Mouse (Mus musculus) kidney, postnatal 0 days (tissue): ENCODE data around the gene Oog4. TPM values are rescaled to one million over a fixed set of nuclear protein-coding genes. Genes with fewer than 3 reads are reported as not detected.
A peak's percentile ranks its signal among the peaks of the same experiment; 100 is the strongest.
"Not testable (repeated sequence)": the region's sequence is repeated elsewhere in the genome, so short reads cannot be mapped to it uniquely, and the experiment has no call there.

ENCODE experiments used
- ATAC-seq: fragments of 200-750 bp; cut with Nextera tagmentation; replicated peaks from 2 replicates; pipeline ENCODE4 v1.8.0; 2017; ENCODE audit warnings: low read depth, moderate number of reproducible peaks, moderate TSS enrichment, moderate library complexity; ENCODE audit not compliant: low FRiP score
- DNase-seq: peaks from one replicate; pipeline ENCODE4 v3.0.0-alpha.2; 2016; ENCODE audit warnings: low spot score
- H3K27ac ChIP-seq: fragments of 300-500 bp; sonication (generic); 2 replicates; pipeline ENCODE4 v1.5.1; 2014; ENCODE audit warnings: mild to moderate bottlenecking
- H3K27me3 ChIP-seq: fragments of 300-500 bp; sonication (generic); 2 replicates; pipeline ENCODE4 v1.6.1; 2014; ENCODE audit warnings: low read length, mixed read lengths; ENCODE audit not compliant: insufficient read depth
- H3K36me3 ChIP-seq: fragments of 300-500 bp; sonication (generic); 2 replicates; pipeline ENCODE4 v1.6.1; 2014; ENCODE audit warnings: low read length, mixed read lengths; ENCODE audit not compliant: insufficient read depth
- H3K4me1 ChIP-seq: fragments of 300-500 bp; sonication (generic); replicated peaks from 2 replicates; pipeline ENCODE4 v1.6.1; 2014; ENCODE audit warnings: antibody characterized with exemption, low read length, mixed read lengths; ENCODE audit not compliant: insufficient read depth
- H3K4me2 ChIP-seq: fragments of 300-500 bp; sonication (generic); 2 replicates; pipeline ENCODE4 v1.6.1; 2014; ENCODE audit warnings: mild to moderate bottlenecking, low read length, moderate library complexity, mixed read lengths
- H3K4me3 ChIP-seq: fragments of 300-500 bp; sonication (generic); replicated peaks from 2 replicates; pipeline ENCODE4 v1.5.1; 2014; ENCODE audit warnings: low read depth, low read length
- H3K9ac ChIP-seq: fragments of 300-500 bp; sonication (generic); 2 replicates; pipeline ENCODE4 v1.6.1; 2014; ENCODE audit warnings: low read depth, low read length
- H3K9me3 ChIP-seq: fragments of 300-500 bp; sonication (generic); replicated peaks from 2 replicates; pipeline ENCODE4 v1.6.1; 2016; ENCODE audit warnings: low read length, inconsistent platforms, mixed read lengths
- CTCF ChIP-seq: IDR thresholded peaks from 2 replicates; pipeline ENCODE4 v1.5.1; 2016; ENCODE audit warnings: antibody characterized with exemption, low read depth, mild to moderate bottlenecking, moderate library complexity
- WGBS: fragments of 180-500 bp; shearing (Covaris S2); extraction: QIAGEN DNeasy Blood & Tissue Kit; methylation state at CpG from one replicate; pipeline ENCODE4 v1.1.7; 2014; 5-methylcytosine and 5-hydroxymethylcytosine counted together
- polyA plus RNA-seq: library from polyadenylated mRNA; unstranded; fragments of >200 nt; fragmentation: Nextera tagmentation; extraction: Ambion mirVana; gene quantifications from 2 replicates; pipeline ENCODE4 v1.2.1, GENCODE M21; 2015

The Oog4 gene
- polyA plus RNA-seq: not detected in 2 replicates

- WGBS: 79% methylated on average over 3 of the region's 3 CpGs
- H3K9me3 ChIP-seq: no peaks in the 10 kb centered on the region
- H3K9ac ChIP-seq: no peak within 1 kb of the TSS
- H3K27ac ChIP-seq: no peak within 1 kb of the TSS
- ATAC-seq (no peak), DNase-seq (no peak)
- no peak for TF ChIP-seq CTCF
- H3K4me3 ChIP-seq: no peak within 1 kb of the TSS
- no peaks in the 10 kb centered on the region for H3K4me1 ChIP-seq
- no peaks in the 10 kb centered on the region for H3K27me3 ChIP-seq
- no peak within 1 kb of the TSS for H3K4me2 ChIP-seq
- H3K36me3 ChIP-seq: no peaks in the 10 kb centered on the region
These were observed at the start of gene Oog4 for GRCm38 (mm10) chr4:143450224-143450623. Oog4 (minus strand) TSS chr4:143450324.

GRCm38 (mm10) chr4:143426770-143427169 is 23.4 kb downstream of the Oog4 start:
- 58% methylated on average over 5 of the region's 5 CpGs for WGBS
- not testable (repeated sequence) for H3K4me2 ChIP-seq, ATAC-seq, H3K36me3 ChIP-seq, H3K27me3 ChIP-seq, H3K4me3 ChIP-seq, H3K9me3 ChIP-seq, H3K27ac ChIP-seq, H3K4me1 ChIP-seq, H3K9ac ChIP-seq
- peak; percentile 11 for DNase-seq

- no peak overlapping the region for H3K4me2 ChIP-seq
- H3K9me3 ChIP-seq: no peaks in the 10 kb centered on the region
- H3K4me3 ChIP-seq: no peak overlapping the region
- no peak for ATAC-seq
- H3K9ac ChIP-seq: no peak overlapping the region
- H3K4me1 ChIP-seq: no peaks in the 10 kb centered on the region
- TF ChIP-seq CTCF: no peak
- no peak for DNase-seq
- H3K27ac ChIP-seq: no peak overlapping the region
- H3K36me3 ChIP-seq: peaks cover 36% of the 10 kb centered on the region; the same call in 1 of the 2 replicates
- 88% methylated on average over 3 of the region's 3 CpGs for WGBS
- no peaks in the 10 kb centered on the region for H3K27me3 ChIP-seq
These were observed 36.0 kb downstream of the Oog4 start for GRCm38 (mm10) chr4:143414121-143414520.

- no peak for ATAC-seq
- TF ChIP-seq CTCF: no peak
- H3K9ac ChIP-seq: no peak overlapping the region
- H3K4me1 ChIP-seq: no peaks in the 10 kb centered on the region
- H3K36me3 ChIP-seq: peaks cover 31% of the 10 kb centered on the region; the same call in 1 of the 2 replicates
- no peaks in the 10 kb centered on the region for H3K9me3 ChIP-seq
- DNase-seq: no peak
- no peak overlapping the region for H3K27ac ChIP-seq
- no peaks in the 10 kb centered on the region for H3K27me3 ChIP-seq
- no peak overlapping the region for H3K4me3 ChIP-seq
- WGBS: 85% methylated on average over 1 of the region's 1 CpGs
- no peak overlapping the region for H3K4me2 ChIP-seq
These were observed 36.5 kb downstream of the Oog4 start for GRCm38 (mm10) chr4:143413621-143414020.

GRCm38 (mm10) chr4:143412219-143413092 is 37.7 kb downstream of the Oog4 start, which contains the start of gene Pramef8:
Pramef8 (plus strand) TSS chr4:143412426.
- peak within 1 kb of the TSS; percentile 54 for H3K4me3 ChIP-seq
- under 1% methylated on average over 50 of the region's 50 CpGs for WGBS
- no peaks in the 10 kb centered on the region for H3K4me1 ChIP-seq
- no peak for TF ChIP-seq CTCF
- no peaks in the 10 kb centered on the region for H3K9me3 ChIP-seq
- H3K27ac ChIP-seq: peak within 1 kb of the TSS; percentile 85
- H3K27me3 ChIP-seq: no peaks in the 10 kb centered on the region
- DNase-seq (peak; percentile 98), ATAC-seq (peak; percentile 94)
- peaks cover 20% of the 10 kb centered on the region; the same call in 1 of the 2 replicates for H3K36me3 ChIP-seq
- peak within 1 kb of the TSS; percentile 56 for H3K4me2 ChIP-seq
- peak within 1 kb of the TSS; percentile 67 for H3K9ac ChIP-seq

- H3K4me3 ChIP-seq: peak overlapping the region; percentile 54
- H3K4me2 ChIP-seq: peak overlapping the region; percentile 56
- H3K27me3 ChIP-seq: no peaks in the 10 kb centered on the region
- no peak for TF ChIP-seq CTCF
- no peaks in the 10 kb centered on the region for H3K9me3 ChIP-seq
- no peaks in the 10 kb centered on the region for H3K4me1 ChIP-seq
- H3K27ac ChIP-seq: peak overlapping the region; percentile 85; the same call in 1 of the 2 replicates
- DNase-seq (no peak), ATAC-seq (no peak)
- WGBS: 67% methylated on average over 5 of the region's 5 CpGs
- H3K36me3 ChIP-seq: peaks cover 13% of the 10 kb centered on the region; the same call in 1 of the 2 replicates
- H3K9ac ChIP-seq: peak overlapping the region; percentile 67; the same call in 1 of the 2 replicates
These were observed 38.4 kb downstream of the Oog4 start for GRCm38 (mm10) chr4:143411566-143412218.
